17 mouse cellular contexts compared by ENCODE assay signal in the genomic region with DNA sequence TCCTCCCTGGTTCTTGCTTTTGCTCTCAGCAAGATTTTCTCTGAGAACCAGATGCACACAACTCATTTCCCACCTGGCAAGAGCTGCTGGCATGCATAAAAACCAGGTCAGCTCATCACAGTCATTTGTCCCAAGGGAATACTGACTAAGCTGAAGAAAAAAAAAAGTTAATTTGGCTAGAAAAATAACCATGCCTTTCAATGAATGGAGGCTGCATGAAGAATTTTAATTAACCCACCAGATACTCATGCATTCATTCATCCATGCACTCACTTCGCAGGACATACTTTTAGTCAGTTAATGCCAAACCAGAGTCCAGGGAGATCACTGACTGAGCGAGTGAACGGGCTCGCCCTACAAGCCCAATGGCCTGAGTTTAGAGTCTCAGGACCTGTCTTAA.
A peak's percentile ranks its signal among the peaks of the same experiment; 100 is the strongest.
DNase-seq lines count a peak whose midpoint lies in the region; ATAC-seq and TF ChIP-seq lines count a peak whose summit lies in the region.
"Had no signal": no experiment of that assay in that cellular context is flagged by ENCODE, and none has a peak within 500 bp of the region (broad histone marks: within the 10 kb centered on the region; RNA-seq: fewer than 3 reads in every experiment).

No protein-coding gene starts in this region.

- 70% methylated on average over 4 of the region's 4 CpGs for WGBS in hindbrain, postnatal 0 days
- 90% methylated on average over 4 of the region's 4 CpGs for WGBS in hindbrain, embryonic 11.5 days
- WGBS in lung, adult 2 months, result 93% methylated on average over 4 of the region's 4 CpGs

- H3K9me3 ChIP-seq in hindbrain, postnatal 0 days (ENCODE audit: low read length), result 0 out of 2 replicates have a peak, but pooled peaks cover 4% of the 10 kb centered on the region
- 0 out of 2 replicates have a peak, but pooled peaks cover 3% of the 10 kb centered on the region for H3K9me3 ChIP-seq in hindbrain, embryonic 11.5 days (ENCODE audit: control insufficient read depth, low read length)
- H3K9me3 ChIP-seq: limb, embryonic 15.5 days had no signal

- H3K4me1 ChIP-seq in hindbrain, postnatal 0 days (ENCODE audit: insufficient read depth, low read length), result no peaks in the 10 kb centered on the region
- H3K4me1 ChIP-seq in hindbrain, embryonic 11.5 days (replicated peaks; ENCODE audit: control insufficient read depth, insufficient read depth, low read length), result no peaks in the 10 kb centered on the region
- no peaks in the 10 kb centered on the region for H3K4me1 ChIP-seq in lung, adult 2 months (ENCODE audit: control insufficient read depth, insufficient read depth, low read length)
- H3K4me1 ChIP-seq: embryonic facial prominence, embryonic 10.5 days; limb, embryonic 15.5 days had no signal

- no peak overlapping the region for H3K4me2 ChIP-seq in hindbrain, postnatal 0 days (ENCODE audit: low read depth, low read length)
- no peak overlapping the region for H3K4me2 ChIP-seq in hindbrain, embryonic 11.5 days (replicated peaks; ENCODE audit: low read depth, low read length)
- H3K4me2 ChIP-seq: heart, embryonic 11.5 days; limb, embryonic 15.5 days had no signal

- TF ChIP-seq CTCF in hindbrain, postnatal 0 days (IDR thresholded peaks at IDR 0.05; ENCODE audit: low read depth), result no peak
- TF ChIP-seq CTCF in lung, adult 2 months (IDR thresholded peaks at IDR 0.05; ENCODE audit: insufficient read depth, low read length), result no peak

- ATAC-seq in hindbrain, postnatal 0 days, result no peak
- ATAC-seq in hindbrain, embryonic 11.5 days (ENCODE audit: low FRiP score), result no peak
- ATAC-seq: liver, postnatal 0 days had no signal

- TF ChIP-seq POLR2A in lung, adult 2 months (IDR thresholded peaks at IDR 0.05; ENCODE audit: borderline replicate concordance, extremely low read depth, low read depth, low read length), result no peak

- no peaks in the 10 kb centered on the region for H3K36me3 ChIP-seq in hindbrain, postnatal 0 days (ENCODE audit: insufficient read depth, low read length)
- no peaks in the 10 kb centered on the region for H3K36me3 ChIP-seq in hindbrain, embryonic 11.5 days (ENCODE audit: control insufficient read depth, insufficient read depth, low read length)
- H3K36me3 ChIP-seq: embryonic facial prominence, embryonic 10.5 days; limb, embryonic 15.5 days; midbrain, embryonic 10.5 days had no signal

- no peaks in the 10 kb centered on the region for H3K27me3 ChIP-seq in hindbrain, postnatal 0 days (ENCODE audit: insufficient read depth, low read length)
- H3K27me3 ChIP-seq in hindbrain, embryonic 11.5 days (ENCODE audit: control insufficient read depth, insufficient read depth, low read length), result no peaks in the 10 kb centered on the region
- H3K27me3 ChIP-seq: limb, embryonic 15.5 days had no signal

- no peak overlapping the region for H3K9ac ChIP-seq in hindbrain, postnatal 0 days (replicated peaks; ENCODE audit: low read length)
- no peak overlapping the region for H3K9ac ChIP-seq in hindbrain, embryonic 11.5 days (ENCODE audit: low read depth, low read length)
- H3K9ac ChIP-seq: limb, embryonic 15.5 days; liver, postnatal 0 days had no signal

- H3K4me3 ChIP-seq in hindbrain, postnatal 0 days (ENCODE audit: low read length), result no peak overlapping the region
- no peak overlapping the region for H3K4me3 ChIP-seq in hindbrain, embryonic 11.5 days (ENCODE audit: low read depth, low read length)
- H3K4me3 ChIP-seq in lung, adult 2 months (replicated peaks; ENCODE audit: extremely low read depth, low read depth, low read length), result no peak overlapping the region
- H3K4me3 ChIP-seq: embryonic facial prominence, embryonic 10.5 days; erythroblast, embryonic 14.5 days; limb, embryonic 15.5 days; midbrain, embryonic 10.5 days had no signal

- peak; percentile 56 for DNase-seq in hindbrain, postnatal 0 days (ENCODE audit: low spot score)
- DNase-seq in hindbrain, embryonic 11.5 days (ENCODE audit: low spot score), result no peak
- peak; percentile 7 for DNase-seq in cerebellum, adult 11 months
- peak; percentile 80 for DNase-seq in kidney, adult 9 months
- peak; percentile 23 for DNase-seq in skeletal muscle tissue, adult 2 months (ENCODE audit: low read depth, low spot score)
- no peak for DNase-seq in lung, adult 2 months
- DNase-seq in heart, adult 8-10 months (ENCODE audit: low spot score), result no peak
- DNase-seq: adrenal gland, adult 2 months; heart, postnatal 36 days; layer of hippocampus, adult 9-11 months; liver, postnatal 0 days; lung, postnatal 36 days had no signal

- no peak overlapping the region for H3K27ac ChIP-seq in hindbrain, postnatal 0 days
- no peak overlapping the region for H3K27ac ChIP-seq in hindbrain, embryonic 11.5 days (ENCODE audit: low read depth, low read length)
- H3K27ac ChIP-seq: embryonic facial prominence, embryonic 10.5 days; limb, embryonic 15.5 days; midbrain, embryonic 10.5 days had no signal

Comparison
In these comparisons a context has a peak if more than half of its experiments do, and no peak if none do; other contexts are left out.
1. DNase-seq: peak in hindbrain, postnatal 0 days (single experiment), cerebellum, adult 11 months (single experiment), kidney, adult 9 months (single experiment) and skeletal muscle tissue, adult 2 months (single experiment); none in hindbrain, embryonic 11.5 days (single experiment), lung, adult 2 months (single experiment) and heart, adult 8-10 months (single experiment).